Mouse (Mus musculus) thymus, adult 2 months (tissue): ENCODE measurements at regions not wholly inside any gene's neighbourhood (a gene's known extent, or its start where the extent isn't known, plus 50 kb on each side); places are given as distances from the start of the nearest gene placed in this dataset.
"Not testable (repeated sequence)": the region's sequence is repeated elsewhere in the genome, so short reads cannot be mapped to it uniquely, and the experiment has no call there.

Experiments used
- CTCF ChIP-seq: fragments of 200-500 bp; IDR thresholded peaks from 2 replicates; pipeline ENCODE4 v1.5.1; 2012; ENCODE audit warnings: mild to moderate bottlenecking, control low read depth, low read length, moderate library complexity, borderline replicate concordance; ENCODE audit not compliant: control insufficient read depth, poor library complexity, insufficient read depth; ENCODE audit errors: extremely low read depth
- POLR2A ChIP-seq: fragments of 200-500 bp; IDR thresholded peaks from 2 replicates; pipeline ENCODE4 v1.6.1; 2012; ENCODE audit warnings: mild to moderate bottlenecking, low read length, control low read depth, moderate library complexity; ENCODE audit not compliant: control insufficient read depth, poor library complexity, insufficient read depth; ENCODE audit errors: extremely low read depth

DNA sequence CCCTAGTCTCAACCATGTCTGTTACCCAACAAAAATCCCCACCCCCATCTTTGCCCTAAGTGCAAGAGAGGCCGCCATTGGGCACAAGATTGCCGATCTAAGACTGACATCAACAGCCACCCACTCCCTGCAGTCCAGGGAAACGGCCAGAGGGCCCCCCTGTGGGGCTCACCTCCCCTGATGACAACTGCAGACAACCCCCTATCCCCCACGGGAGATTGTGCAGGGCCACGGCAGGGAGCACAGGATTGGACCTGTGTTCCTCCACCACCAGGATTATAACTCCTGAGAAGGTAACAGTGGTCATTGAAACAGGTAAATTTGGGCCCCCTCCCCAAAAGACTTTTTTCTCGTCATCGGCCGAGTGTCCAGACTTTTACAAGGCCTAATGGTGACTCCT, 54.4 kb upstream of the Alkbh8 start:
- not testable (repeated sequence) for TF ChIP-seq POLR2A, CTCF
